ENCODE assay signal across 8 mouse cellular contexts in genomic region chr11:110167459-110168251, GRCm38 (mm10). TPM values are rescaled to one million over a fixed set of nuclear protein-coding genes. Genes with fewer than 3 reads are reported as not detected.
DNase-seq lines count a peak whose midpoint lies in the region; ATAC-seq lines count a peak whose summit lies in the region.

Gene Abca9, minus strand, starts transcription at chr11:110168196.

- ATAC-seq in hindbrain, embryonic 11.5 days (ENCODE audit: low FRiP score): no peak
- ATAC-seq in hindbrain, embryonic 16.5 days: no peak
- ATAC-seq in embryonic facial prominence, embryonic 15.5 days (ENCODE audit: insufficient number of reproducible peaks, low FRiP score, low TSS enrichment, low read depth): no peak; the same call in 1 of the 2 replicates

- no peak within 1 kb of the TSS for H3K27ac ChIP-seq in hindbrain, embryonic 11.5 days (ENCODE audit: low read depth, low read length)
- H3K27ac ChIP-seq in hindbrain, embryonic 16.5 days (ENCODE audit: low read depth, low read length): no peak within 1 kb of the TSS
- H3K27ac ChIP-seq in embryonic facial prominence, embryonic 15.5 days (replicated peaks): peak within 1 kb of the TSS; percentile 89

- no peaks in the 10 kb centered on the region for H3K9me3 ChIP-seq in hindbrain, embryonic 11.5 days (ENCODE audit: control insufficient read depth, low read length)
- H3K9me3 ChIP-seq in hindbrain, embryonic 16.5 days (ENCODE audit: control insufficient read depth, low read length): no peaks in the 10 kb centered on the region
- H3K9me3 ChIP-seq in embryonic facial prominence, embryonic 15.5 days (replicated peaks): no peaks in the 10 kb centered on the region

- no peaks in the 10 kb centered on the region for H3K36me3 ChIP-seq in hindbrain, embryonic 11.5 days (ENCODE audit: control insufficient read depth, insufficient read depth, low read length)
- H3K36me3 ChIP-seq in hindbrain, embryonic 16.5 days (ENCODE audit: control insufficient read depth, insufficient read depth, low read length): no peaks in the 10 kb centered on the region
- H3K36me3 ChIP-seq in embryonic facial prominence, embryonic 15.5 days: no peaks in the 10 kb centered on the region

- DNase-seq in hindbrain, embryonic 11.5 days (ENCODE audit: low spot score): peak; percentile 20
- no peak for DNase-seq in adrenal gland, adult 8-10 months
- no peak for DNase-seq in heart, postnatal 25 days (ENCODE audit: low spot score)
- DNase-seq in left cerebral cortex, postnatal 4 days: peak; percentile 59
- DNase-seq in right cerebral cortex, adult 18-20 months: peak; percentile 41
- DNase-seq in thymus, postnatal 14 days: no peak

- no peaks in the 10 kb centered on the region for H3K27me3 ChIP-seq in hindbrain, embryonic 11.5 days (ENCODE audit: control insufficient read depth, insufficient read depth, low read length)
- no peaks in the 10 kb centered on the region for H3K27me3 ChIP-seq in hindbrain, embryonic 16.5 days (replicated peaks; ENCODE audit: control insufficient read depth, insufficient read depth, low read length)
- H3K27me3 ChIP-seq in embryonic facial prominence, embryonic 15.5 days: no peaks in the 10 kb centered on the region

- no peak within 1 kb of the TSS for H3K9ac ChIP-seq in hindbrain, embryonic 11.5 days (ENCODE audit: low read depth, low read length)
- no peak within 1 kb of the TSS for H3K9ac ChIP-seq in hindbrain, embryonic 16.5 days (ENCODE audit: low read depth, low read length)
- H3K9ac ChIP-seq in embryonic facial prominence, embryonic 15.5 days: peak within 1 kb of the TSS; percentile 9; the same call in 1 of the 2 replicates

- no peaks in the 10 kb centered on the region for H3K4me1 ChIP-seq in hindbrain, embryonic 11.5 days (replicated peaks; ENCODE audit: control insufficient read depth, insufficient read depth, low read length)
- H3K4me1 ChIP-seq in hindbrain, embryonic 16.5 days (ENCODE audit: control insufficient read depth, insufficient read depth, low read depth, low read length): no peaks in the 10 kb centered on the region; the same call in 1 of the 2 replicates
- H3K4me1 ChIP-seq in embryonic facial prominence, embryonic 15.5 days: peaks cover 11% of the 10 kb centered on the region; the same call in 1 of the 2 replicates

- H3K4me2 ChIP-seq in hindbrain, embryonic 11.5 days (replicated peaks; ENCODE audit: low read depth, low read length): no peak within 1 kb of the TSS
- H3K4me2 ChIP-seq in hindbrain, embryonic 16.5 days (ENCODE audit: low read length): no peak within 1 kb of the TSS
- H3K4me2 ChIP-seq in embryonic facial prominence, embryonic 15.5 days (replicated peaks): peak within 1 kb of the TSS; percentile 38

- intact Hi-C loops in heart, postnatal 25 days (cut with DNase I): no loop called here
- intact Hi-C loops in left cerebral cortex, postnatal 4 days (cut with DNase I): no loop called here

- 46% methylated on average over 12 of the region's 12 CpGs for WGBS in hindbrain, embryonic 11.5 days
- WGBS in hindbrain, embryonic 16.5 days: 53% methylated on average over 12 of the region's 12 CpGs
- WGBS in embryonic facial prominence, embryonic 15.5 days: 21% methylated on average over 12 of the region's 12 CpGs

- H3K4me3 ChIP-seq in hindbrain, embryonic 11.5 days (ENCODE audit: low read depth, low read length): no peak within 1 kb of the TSS
- no peak within 1 kb of the TSS for H3K4me3 ChIP-seq in hindbrain, embryonic 16.5 days (ENCODE audit: low read length)
- peak within 1 kb of the TSS; percentile 35 for H3K4me3 ChIP-seq in embryonic facial prominence, embryonic 15.5 days (replicated peaks)

RNA-seq across cellular contexts. Expression of gene Abca9, which starts in this region (rescaled TPM):
- polyA plus RNA-seq in hindbrain, embryonic 11.5 days (2014; fragmentation: Nextera tagmentation; extraction: Ambion mirVana): 5.1 and 5.8 TPM in 2 replicates
- 2.7 and 4.2 TPM in 2 replicates for polyA plus RNA-seq in hindbrain, embryonic 16.5 days (2015; fragmentation: Nextera tagmentation; extraction: Ambion mirVana)
- 10 to 100 TPM; 16.4 to 31.7 (median 26.7) TPM for total RNA-seq in adrenal gland, adult 8-10 months (2022)
- polyA plus RNA-seq in embryonic facial prominence, embryonic 15.5 days (2015; fragmentation: Nextera tagmentation; extraction: Ambion mirVana): 9.8 and 11.6 TPM in 2 replicates
- total RNA-seq in heart, postnatal 25 days (2021): 10 to 100 TPM; 11.5 to 14.4 TPM
- 1 to 10 TPM; 8.6 to 9.5 TPM for total RNA-seq in left cerebral cortex, postnatal 4 days (2021)

Comparison
In these comparisons a context has a peak if more than half of its experiments do, and no peak if none do; other contexts are left out.
1. DNase-seq: peak in hindbrain, embryonic 11.5 days (single experiment), left cerebral cortex, postnatal 4 days (single experiment) and right cerebral cortex, adult 18-20 months (single experiment); none in adrenal gland, adult 8-10 months (single experiment), heart, postnatal 25 days (single experiment) and thymus, postnatal 14 days (single experiment).